Mouse (Mus musculus): ENCODE measurements around the gene Limch1.

GRCm38 (mm10) chr5:66897584-66897983 lies 152.0 kb downstream of the Limch1 start:
- TF ChIP-seq CTCF (IDR thresholded peaks at IDR 0.05; ENCODE audit: borderline replicate concordance, control insufficient read depth, extremely low read depth, insufficient read depth, low read length, poor library complexity) (no peak), POLR2A (IDR thresholded peaks at IDR 0.05; ENCODE audit: control insufficient read depth, extremely low read depth, insufficient read depth, low read length, poor library complexity) (no peak)

Measured in thymus, adult 2 months (tissue).